Mouse (Mus musculus) c-Kit-positive CD71-positive TER-119-positive erythroid progenitor cells, embryonic 14.5 days (primary cell): ENCODE results near the gene Golt1b.
"Not testable (repeated sequence)": the region's sequence is repeated elsewhere in the genome, so short reads cannot be mapped to it uniquely, and the experiment has no call there.

ENCODE experiments used
- DNase-seq: peaks from one replicate; pipeline ENCODE4 v3.0.0-alpha.2; 2013; ENCODE audit warnings: low spot score

The Golt1b gene

DNA sequence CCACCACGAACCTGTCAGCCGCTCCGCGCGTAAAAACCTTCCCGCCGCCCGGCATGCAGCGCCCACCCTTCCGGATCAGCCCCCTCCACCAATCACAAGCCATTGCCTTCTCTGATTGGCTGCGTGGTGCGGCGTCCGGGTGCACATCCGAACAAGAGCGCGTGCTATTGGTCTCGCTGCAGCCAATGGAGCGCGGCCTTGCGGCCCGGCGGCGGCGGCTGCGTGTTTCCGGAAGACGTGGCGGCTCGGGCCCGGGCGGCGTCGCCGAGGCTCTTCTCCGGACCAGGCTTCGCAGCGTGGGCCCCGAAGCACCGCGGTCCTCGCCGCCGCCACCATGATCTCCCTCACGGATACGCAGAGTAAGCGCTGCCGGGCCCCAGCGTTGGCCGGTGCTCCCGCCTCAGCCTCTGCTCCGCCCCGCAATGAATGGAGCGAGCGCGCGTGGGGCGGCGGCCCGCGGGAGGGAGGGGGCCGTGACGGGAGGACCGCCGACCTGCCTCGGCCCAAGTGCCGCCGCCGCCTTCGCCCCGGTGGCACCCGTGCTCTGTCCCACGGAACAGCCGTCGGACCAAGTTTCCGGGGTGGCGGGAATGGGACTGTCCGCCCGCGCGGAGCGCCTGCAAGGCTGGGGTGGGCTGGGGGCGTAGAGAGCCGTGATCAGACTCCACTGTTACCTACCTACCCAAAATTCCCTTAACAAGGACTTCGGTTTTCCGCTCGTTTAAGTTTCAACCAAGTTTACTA is at the start of gene Golt1b, which contains the start of gene Recql:
Gene Golt1b (plus strand): TSS at position 211 of the 744 bp plus-strand sequence.
Gene Recql (minus strand): TSS at position 77 of the 744 bp plus-strand sequence.
- peak; percentile 95 for DNase-seq

DNA sequence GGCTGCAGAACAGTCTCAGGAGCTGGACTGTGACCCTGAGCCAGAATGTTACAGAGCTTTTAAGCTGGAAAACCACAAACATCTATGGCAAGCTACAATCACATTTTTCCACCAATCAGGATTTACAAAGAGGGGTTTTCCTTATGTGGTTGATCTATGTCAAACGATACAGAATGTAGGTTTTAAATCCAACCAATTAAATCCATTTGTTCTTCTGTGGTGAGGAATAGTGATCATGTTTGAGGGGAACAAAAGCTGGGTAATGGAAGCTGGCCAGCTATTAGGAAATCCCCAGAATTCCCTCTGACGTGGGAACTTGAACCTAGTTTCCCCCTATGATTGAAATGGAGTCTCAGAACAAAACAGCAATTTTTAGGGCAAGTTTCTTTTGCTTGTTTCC is 48.1 kb upstream of the Golt1b start:
- no peak for DNase-seq

DNA sequence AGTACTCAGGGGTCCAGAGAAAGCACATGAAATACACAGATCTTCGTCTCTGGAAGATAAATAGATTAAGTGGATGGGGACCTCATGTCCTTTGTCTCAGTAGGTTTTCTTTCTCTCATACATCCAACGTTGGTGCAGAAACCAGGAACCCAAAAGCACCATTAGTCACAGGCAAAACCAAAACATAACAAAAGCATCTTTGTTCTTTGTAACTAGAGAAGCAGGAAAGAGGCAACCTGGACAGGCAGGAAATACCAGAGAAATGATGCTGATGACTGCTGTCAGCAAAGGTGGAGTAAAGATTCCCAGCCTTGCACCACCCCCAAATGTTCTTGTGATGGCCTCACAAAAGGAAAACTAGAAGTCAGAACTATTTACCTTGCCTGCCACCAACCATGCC is 47.4 kb upstream of the Golt1b start:
- DNase-seq = no peak

DNA sequence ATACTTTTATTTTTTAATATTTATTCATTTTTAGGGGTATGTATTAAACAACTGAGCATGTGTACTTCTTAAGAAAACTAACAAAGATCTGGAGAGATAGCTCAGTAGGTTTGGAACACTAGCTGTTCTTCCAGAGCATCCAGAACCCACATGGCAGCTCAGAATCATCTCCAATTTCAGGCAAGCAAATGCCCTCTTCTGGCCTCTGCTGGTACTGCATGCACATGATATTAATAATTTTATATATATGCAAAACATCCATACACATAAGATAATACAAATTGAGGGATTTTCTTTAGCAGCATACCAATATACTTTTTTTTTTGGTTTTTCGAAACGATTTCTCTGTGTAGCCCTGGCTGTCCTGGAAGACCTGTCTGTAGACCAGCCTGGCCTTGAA is 43.5 kb upstream of the Golt1b start:
- DNase-seq = peak; percentile 50

DNA sequence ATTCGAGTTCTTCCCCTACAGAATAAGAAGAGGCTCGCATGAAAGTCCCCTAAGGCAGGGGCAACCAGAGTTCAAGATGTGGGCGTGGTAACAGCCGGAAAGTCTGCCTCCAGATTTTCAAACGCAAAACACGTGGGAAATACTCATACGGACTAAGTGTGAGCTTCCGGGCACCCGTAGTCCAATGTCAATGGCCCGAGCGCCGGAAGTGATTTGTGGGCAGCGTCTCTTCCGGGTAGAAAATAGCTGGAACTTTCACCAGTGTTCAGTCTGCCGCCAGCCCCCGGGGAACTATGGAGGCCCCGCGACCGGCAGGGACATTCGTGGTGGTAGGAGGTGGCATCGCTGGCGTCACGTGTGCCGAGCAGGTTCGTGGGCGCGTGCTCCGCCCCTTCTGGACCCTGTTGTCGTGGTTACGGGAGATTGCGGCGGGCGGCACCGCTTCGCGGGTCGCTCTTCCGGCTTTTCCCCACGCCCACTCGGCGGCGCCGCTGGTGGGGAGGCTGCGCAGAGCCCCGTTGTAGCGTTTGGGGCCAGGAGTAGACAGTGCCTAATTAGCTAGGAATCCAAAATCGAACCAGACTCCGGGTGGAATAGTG is 41.5 kb upstream of the Golt1b start, which contains the start of gene Pyroxd1:
Gene Pyroxd1 (plus strand): TSS at position 215 of the 599 bp plus-strand sequence.
- peak; percentile 77 for DNase-seq

DNA sequence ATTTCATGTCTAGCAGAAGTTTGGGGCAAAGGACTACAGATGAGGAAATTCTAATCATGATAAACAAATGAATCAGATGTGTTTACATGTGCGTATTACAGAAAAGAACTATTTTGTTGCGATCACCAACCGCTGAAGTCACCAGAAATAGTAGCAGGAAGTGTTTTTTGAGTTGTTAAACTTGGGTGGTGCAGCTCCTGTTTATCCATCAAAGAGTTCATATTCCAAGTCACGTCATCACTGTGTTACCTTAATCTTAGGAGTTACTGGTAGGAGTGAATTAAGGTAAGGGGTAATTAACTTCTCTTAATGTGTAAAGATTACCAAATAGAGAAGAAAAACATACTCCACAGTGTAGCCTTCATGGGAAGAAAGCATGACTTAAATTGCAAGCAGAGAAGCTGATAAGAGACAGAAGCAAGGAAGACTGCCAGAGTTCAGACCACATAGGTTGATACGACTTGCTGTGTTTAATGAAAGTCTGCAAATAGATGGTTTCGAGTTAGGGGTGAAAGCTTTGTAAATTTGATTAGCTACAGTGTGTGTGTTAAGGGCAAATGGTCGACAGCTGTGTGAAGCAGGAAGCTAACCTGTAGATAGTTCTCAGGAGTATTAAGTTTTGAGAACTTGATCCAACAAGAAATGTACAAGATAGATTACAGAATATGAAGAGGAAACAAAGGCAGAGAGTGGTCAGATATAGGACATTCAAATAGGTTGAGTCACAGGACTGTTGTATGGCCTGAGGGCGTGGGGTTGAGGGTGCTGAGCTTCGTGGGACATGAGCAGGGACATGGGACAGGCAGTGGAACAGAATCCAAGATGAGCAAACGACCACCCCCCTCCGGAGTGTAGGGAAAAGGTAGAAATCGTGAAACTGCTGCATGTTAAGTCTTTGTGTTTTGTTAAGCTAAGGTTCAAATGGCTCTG is 40.6 kb upstream of the Golt1b start:
- DNase-seq = peak; percentile 10

DNA sequence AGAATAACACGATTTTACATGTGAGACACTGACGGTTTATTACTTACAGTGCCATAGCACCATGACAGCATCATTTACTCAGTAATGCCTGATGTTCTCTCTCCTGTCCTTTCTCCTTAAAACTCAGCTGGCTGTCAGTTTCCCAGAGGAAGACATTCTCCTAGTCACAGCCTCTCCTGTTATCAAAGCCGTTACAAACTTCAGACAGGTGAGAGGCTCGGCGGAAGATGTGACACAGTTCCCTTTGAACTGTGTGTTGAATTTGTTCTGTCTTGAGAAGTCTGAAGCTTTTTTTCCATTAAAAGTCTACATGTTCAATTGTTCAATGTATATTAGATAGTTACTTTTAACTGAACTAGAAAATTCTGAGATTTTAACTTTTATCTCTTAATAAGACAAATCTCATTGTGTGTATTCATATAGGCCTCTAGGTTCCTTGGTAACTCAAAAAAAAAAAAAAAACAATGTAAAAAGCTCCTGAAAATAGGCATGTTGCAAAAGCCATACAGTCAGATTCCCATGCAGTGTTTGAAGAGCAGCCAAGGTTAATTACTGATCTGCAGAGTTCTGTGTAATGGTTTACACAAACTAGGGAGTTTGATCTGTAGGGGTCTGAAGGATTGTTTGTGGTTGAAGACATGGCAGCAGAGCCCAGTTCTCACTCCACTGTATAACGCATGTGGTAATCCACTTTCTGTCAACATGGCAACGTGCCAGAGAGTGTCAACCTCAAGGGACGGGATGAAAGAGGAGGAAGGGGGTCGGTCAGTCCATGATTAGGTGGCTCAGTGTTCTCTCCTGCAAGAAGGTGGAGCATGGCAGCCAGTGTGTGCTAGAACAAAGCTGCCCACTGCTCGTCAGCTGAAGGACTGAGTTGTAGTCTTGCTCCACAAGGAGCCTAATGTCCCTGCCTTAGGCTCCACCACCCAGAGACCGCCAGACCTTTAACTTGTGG is 39.3 kb upstream of the Golt1b start:
- DNase-seq = no peak

DNA sequence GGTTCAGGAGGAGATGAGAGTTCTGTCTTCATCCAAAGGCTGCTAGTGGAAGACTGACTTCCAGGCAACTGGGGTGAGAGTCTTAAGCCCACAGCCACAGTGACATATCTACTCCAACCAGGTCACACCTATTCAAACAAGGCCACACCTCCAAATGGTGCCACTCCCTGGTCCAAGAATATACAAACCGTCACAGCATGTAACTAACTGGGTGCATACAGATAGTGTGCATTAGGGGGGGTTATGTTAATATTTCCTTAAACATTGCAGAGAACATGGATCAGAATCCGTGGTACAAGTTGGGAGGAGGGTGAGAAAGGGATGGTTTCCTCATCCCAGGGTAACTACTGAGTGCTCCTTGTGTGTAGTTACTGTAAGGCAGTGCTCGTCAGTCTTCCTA is 34.9 kb upstream of the Golt1b start:
- DNase-seq = not testable (repeated sequence)

DNA sequence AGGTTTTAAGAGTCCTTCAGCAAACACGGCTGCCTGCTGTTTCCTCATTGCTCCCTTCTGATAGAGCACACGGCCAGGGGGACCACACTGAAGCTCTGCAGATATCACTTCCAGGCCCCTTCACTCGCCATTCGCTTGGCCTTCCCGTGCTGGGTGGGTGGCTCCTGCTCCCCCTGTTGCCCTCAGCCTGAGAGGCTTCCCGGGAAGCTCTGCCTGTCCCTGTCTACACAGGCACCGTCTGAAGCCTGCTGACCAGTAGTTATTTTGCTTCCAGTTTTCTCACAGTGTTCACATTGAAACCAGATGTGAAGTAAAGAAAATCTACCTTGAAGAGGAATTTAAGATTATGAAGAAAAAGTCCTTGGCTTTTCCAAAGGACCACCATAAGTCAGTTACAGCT is 29.9 kb upstream of the Golt1b start:
- no peak for DNase-seq

DNA sequence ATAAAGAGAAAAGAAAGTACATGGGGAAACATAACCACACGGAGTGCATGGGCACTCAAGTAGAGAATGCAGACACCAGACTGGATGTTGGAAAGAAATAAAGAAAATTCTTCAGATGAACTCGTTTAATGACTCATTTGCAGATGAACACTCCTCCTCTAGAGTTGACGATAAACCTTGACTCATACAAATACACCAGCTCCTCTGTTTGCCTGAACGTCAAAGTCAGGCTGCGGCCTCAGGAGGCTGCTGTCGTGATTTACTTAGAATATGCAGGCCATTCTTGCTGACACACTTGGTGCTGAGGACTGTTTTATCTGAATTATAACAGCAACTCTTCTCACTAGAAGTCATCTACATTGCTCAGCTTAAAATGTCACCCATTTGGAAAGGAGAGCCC is 25.0 kb upstream of the Golt1b start:
- DNase-seq = no peak

DNA sequence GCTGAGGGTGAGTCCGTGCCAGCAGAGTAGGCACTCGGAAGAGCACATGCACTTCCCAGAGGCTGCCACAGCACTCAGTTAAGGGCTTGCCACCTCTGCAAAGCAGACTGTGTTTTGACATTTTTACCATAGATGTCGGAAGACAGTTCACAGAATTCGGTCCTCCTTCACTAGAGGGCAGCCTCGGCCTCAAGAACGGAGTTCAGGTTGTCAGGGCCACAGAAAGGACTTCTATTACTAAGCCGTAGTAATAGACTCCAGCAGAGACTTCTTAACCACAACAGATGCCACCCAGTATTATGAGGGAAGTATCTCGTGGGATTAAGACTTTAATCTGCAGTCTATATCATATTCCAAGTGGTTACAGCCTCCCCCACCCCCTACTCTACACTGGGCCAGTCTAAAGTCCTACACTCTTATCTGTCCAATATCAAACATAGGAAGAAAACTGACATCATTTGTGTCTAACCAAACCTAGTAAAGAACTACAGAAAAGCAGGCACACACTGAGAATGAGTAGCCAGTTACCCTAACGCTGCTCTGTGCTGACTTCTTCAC is 23.9 kb upstream of the Golt1b start:
- DNase-seq = no peak

DNA sequence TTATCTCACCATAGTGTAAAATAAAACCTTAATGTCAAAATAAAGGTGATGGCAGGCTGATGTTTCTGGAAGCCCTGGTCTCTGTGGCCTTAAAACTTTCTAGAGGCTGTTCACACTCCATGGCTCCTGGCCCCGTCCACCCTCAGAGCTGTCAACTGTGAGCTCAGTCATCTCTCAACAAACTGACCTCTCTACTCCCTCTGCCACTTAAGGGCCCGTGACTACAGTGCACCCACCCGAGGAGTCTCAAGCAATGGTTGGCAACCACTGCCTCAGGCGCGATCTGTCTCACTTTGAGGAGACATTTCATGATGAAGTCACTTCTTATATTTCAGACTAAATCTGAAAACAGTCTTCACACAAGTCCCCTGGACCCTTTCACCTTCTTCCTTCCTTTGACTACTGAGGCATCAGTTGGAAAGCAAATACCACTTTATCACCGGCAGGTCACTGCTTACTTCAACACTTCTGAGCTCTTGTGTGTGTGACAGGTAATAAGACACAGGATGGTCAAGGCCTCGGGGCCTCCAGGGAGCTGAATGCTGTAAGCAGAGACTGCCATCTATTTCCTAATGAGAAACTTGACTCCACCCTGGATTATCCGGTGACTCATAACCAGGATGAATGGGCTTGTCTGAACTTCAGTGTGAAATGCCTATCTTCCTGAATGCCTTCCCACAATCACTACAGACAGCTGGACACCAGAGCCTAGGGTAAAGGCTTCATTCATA is 21.1 kb upstream of the Golt1b start:
- no peak for DNase-seq

DNA sequence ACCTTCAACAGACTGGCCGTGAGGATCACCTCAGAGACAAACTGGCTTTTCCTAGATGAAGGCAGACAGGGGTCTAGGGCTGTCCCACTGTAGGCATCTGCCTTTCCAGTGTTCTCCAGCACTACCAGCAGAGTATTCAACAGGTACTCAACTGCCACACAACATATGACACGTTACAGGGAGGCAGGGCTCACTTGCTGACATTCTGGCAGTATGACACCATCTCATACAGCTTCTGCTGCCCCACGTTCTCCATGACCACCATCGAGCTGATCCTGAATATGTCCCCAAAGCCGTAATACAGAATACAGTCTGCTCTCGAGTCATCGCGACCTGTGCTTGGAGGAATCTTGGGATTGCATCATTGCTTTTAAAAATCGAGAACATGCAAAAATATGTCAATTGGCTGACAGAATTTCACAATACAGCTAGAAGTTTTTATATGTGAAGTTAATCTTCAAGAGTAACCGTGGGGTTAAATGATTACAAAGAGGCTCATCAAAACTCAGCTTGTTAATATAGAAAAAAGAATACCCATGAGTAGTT is 20.5 kb upstream of the Golt1b start:
- no peak for DNase-seq

DNA sequence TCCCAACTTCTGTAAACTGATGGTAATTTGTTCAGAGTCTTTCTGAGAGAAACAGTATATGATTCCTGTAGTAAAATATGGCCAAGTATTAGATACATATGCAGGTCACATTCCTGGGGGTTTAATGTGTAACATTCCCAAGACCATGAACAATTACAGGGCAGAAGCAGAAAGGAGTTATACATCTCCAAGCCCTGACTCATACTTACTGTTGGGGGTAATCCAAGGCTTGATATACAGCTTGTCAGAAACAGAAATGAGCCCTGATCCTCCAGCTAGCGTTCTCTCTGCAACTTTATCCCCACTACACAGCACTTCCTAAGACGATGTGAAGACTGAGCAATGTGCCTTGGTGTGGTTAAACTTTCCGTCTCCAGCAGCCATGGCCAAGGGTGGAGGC is 19.5 kb upstream of the Golt1b start:
- no peak for DNase-seq

DNA sequence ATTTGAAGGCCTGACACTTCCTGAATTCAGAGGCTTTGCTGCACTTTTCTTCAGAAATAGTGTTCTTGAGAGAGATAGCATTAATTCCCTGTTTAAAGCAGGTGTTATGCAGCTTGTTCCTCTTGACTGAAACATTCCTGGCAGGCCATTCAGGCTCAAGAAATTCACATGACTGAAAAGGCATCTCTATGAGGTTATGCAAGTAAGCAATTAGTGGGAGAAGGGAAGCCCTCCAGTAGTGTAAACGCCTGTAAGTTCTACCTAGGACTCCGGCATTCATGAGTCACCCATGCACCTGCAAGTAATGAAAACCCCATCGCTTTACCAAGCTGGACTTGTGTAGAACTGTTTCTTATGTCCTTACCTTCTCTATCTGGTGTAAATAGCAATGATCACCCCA is 17.5 kb upstream of the Golt1b start:
- no peak for DNase-seq

DNA sequence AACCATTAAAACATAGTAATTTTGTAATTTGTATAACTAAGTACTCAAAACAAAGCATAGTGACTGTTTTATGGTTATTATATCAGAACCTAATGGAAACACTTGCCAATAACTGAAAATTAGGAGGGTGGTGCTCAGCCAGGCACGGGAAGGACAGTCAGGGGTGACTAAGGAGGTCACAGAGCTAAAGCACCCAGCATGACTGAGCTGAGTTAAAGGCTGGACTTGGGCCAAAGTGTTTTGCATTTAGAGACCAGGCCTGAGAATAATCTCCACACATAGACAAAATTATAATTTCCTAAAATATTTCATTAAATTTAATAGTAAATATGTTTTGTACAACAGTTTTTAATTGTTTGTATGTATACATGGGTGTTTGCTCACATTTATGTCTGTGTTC is 9.9 kb upstream of the Golt1b start:
- DNase-seq = no peak

DNA sequence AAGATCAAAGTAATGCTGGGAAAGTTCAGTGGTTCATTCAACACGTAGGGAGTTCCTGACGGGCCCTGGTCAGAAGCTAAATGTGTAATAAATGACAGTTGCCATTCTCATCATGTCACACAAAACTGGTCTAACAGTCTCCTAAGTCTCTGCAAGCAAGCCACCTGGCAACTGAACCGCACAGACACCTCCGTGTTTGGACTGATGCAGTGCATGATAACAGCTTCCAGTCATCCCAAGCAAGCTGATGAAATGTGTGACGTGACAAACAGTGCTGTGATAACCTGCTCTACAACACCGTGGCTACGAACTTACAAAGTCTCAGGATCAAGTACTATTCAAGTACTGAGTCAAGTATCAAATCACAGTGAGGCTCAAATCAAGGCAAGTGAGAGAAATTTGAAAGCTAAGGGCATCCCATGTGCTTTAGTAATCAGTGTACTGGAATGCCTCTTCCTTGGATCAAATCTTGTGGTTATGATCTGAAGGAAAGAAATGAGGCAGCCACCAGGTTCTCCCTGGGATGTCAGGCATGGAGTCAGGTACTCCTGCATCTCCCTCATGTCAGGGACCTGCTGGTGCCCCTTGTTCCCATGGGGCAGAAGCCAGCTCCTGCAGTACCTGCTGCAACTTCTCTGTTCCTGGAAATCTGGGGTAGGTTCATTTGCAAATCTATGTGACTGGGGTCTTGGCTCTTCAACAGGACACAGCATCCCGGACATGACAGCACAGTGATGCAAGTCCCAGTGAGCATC is 8.3 kb upstream of the Golt1b start:
- DNase-seq = no peak

DNA sequence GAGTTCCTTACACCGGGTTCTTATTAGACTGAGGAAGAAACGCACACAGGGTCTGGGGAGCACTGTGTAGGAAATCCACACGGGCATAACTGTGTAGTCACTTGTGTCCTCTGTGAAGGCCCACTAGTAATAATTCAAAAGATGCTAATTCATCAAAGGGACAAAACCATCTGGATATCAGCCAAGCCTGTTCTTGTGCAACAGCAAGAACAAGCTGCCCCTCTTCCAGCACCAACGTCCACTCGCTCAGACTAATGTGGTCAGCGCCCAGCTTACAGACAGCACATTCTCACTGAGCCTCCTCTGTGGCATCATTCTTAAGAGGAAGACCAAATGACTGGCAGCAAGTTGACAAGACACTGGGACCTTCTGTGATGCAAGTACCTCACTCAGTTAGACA is 7.1 kb upstream of the Golt1b start:
- DNase-seq = no peak

DNA sequence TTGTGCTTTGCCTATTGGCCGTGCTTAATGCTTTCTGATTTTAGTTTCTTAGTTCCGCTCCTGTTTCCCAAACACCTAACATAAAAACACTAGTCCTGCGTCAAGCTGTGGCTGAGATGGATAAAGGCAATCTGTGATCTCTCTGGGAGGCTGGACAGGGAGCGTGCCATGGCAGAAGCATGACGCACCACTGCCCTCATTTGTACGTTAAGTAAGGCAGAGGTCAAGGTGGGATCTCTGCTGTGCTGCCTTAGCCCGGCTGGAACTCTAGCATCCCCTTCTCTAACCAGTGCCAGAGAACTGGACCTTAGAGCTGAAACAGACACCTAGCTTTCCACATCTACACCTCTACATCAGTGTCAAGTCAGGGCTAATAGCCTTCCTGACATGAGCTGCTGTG is 5.4 kb upstream of the Golt1b start:
- DNase-seq = no peak
